Mouse (Mus musculus): ENCODE measurements at regions not wholly inside any gene's neighbourhood (a gene's known extent, or its start where the extent isn't known, plus 50 kb on each side); places are given as distances from the start of the nearest gene placed in this dataset.

GRCm38 (mm10) chr1:119330751-119331326 is 91.2 kb downstream of the Inhbb start:
- intact Hi-C loops (cut with DNase I) = no loop called here
- DNase-seq = no peak
- no peak for TF ChIP-seq CTCF (IDR thresholded peaks at IDR 0.05)
- H3K4me3 ChIP-seq = no peak overlapping the region
- H3K27ac ChIP-seq = no peak overlapping the region

GRCm38 (mm10) chr1:119329693-119330434 is 92.2 kb downstream of the Inhbb start:
- TF ChIP-seq CTCF (IDR thresholded peaks at IDR 0.05) = no peak
- intact Hi-C loops (cut with DNase I) = no loop called here
- Histone ChIP-seq H3K27ac (no peak overlapping the region), H3K4me3 (no peak overlapping the region)
- DNase-seq = no peak

- no peak for TF ChIP-seq CTCF (IDR thresholded peaks at IDR 0.05)
- Histone ChIP-seq H3K27ac (no peak overlapping the region), H3K4me3 (no peak overlapping the region)
- DNase-seq = no peak
- intact Hi-C loops (cut with DNase I) = no loop called here
These were observed 92.9 kb downstream of the Inhbb start for GRCm38 (mm10) chr1:119328921-119329692.

GRCm38 (mm10) chr1:119324551-119324950 is 97.5 kb downstream of the Inhbb start:
- no peak for DNase-seq
- intact Hi-C loops (cut with DNase I) = no loop called here
- no peak for TF ChIP-seq CTCF (IDR thresholded peaks at IDR 0.05)

GRCm38 (mm10) chr1:119322279-119322995 is 99.6 kb downstream of the Inhbb start:
- DNase-seq = no peak
- intact Hi-C loops (cut with DNase I) = no loop called here
- no peak overlapping the region for H3K4me3 ChIP-seq
- H3K27ac ChIP-seq = no peak overlapping the region
- TF ChIP-seq CTCF (IDR thresholded peaks at IDR 0.05) = no peak

More at GRCm38 (mm10) chr1:119324551-119324950, 97.5 kb downstream of the Inhbb start:
- H3K4me3 ChIP-seq = no peak overlapping the region
- no peak overlapping the region for H3K27ac ChIP-seq

GRCm38 (mm10) chr1:119321799-119322198 is 100.2 kb downstream of the Inhbb start:
- no peak for TF ChIP-seq CTCF (IDR thresholded peaks at IDR 0.05)
- H3K27ac ChIP-seq = no peak overlapping the region
- intact Hi-C loops (cut with DNase I) = no loop called here
- no peak overlapping the region for H3K4me3 ChIP-seq
- DNase-seq = no peak

- Histone ChIP-seq H3K27ac (no peak overlapping the region), H3K4me3 (no peak overlapping the region)
- DNase-seq = no peak
- intact Hi-C loops (cut with DNase I) = no loop called here
- TF ChIP-seq CTCF (IDR thresholded peaks at IDR 0.05) = no peak
These were observed 105.0 kb downstream of the Inhbb start for GRCm38 (mm10) chr1:119317006-119317405.

GRCm38 (mm10) chr1:119308719-119309365 is 113.2 kb downstream of the Inhbb start:
- Histone ChIP-seq H3K27ac (no peak overlapping the region), H3K4me3 (no peak overlapping the region)
- TF ChIP-seq CTCF (IDR thresholded peaks at IDR 0.05) = no peak
- no peak for DNase-seq
- intact Hi-C loops (cut with DNase I) = no loop called here

- TF ChIP-seq CTCF (IDR thresholded peaks at IDR 0.05) = no peak
- intact Hi-C loops (cut with DNase I) = no loop called here
- no peak overlapping the region for H3K4me3 ChIP-seq
These were observed 116.6 kb downstream of the Inhbb start for GRCm38 (mm10) chr1:119305315-119305976.

GRCm38 (mm10) chr1:119304470-119304980 is 117.5 kb downstream of the Inhbb start:
- H3K27ac ChIP-seq = no peak overlapping the region
- no peak for TF ChIP-seq CTCF (IDR thresholded peaks at IDR 0.05)
- DNase-seq = no peak
- no peak overlapping the region for H3K4me3 ChIP-seq
- intact Hi-C loops (cut with DNase I) = no loop called here

More at GRCm38 (mm10) chr1:119305315-119305976, 116.6 kb downstream of the Inhbb start:
- H3K27ac ChIP-seq = no peak overlapping the region
- DNase-seq = no peak

GRCm38 (mm10) chr1:119302349-119302995 is 119.6 kb downstream of the Inhbb start:
- TF ChIP-seq CTCF (IDR thresholded peaks at IDR 0.05) = no peak
- intact Hi-C loops (cut with DNase I) = no loop called here
- DNase-seq = no peak
- H3K27ac ChIP-seq = no peak overlapping the region
- H3K4me3 ChIP-seq = no peak overlapping the region

Data from gastrocnemius, adult 2 months (tissue).